Mouse (Mus musculus) limb, embryonic 14.5 days (tissue): ENCODE data around the gene Hps6. TPM values are rescaled to one million over a fixed set of nuclear protein-coding genes. Genes with fewer than 3 reads are reported as not detected.

ENCODE experiments used
- ATAC-seq: fragments of 200-750 bp; cut with Nextera tagmentation; 2 replicates; pipeline ENCODE4 v1.8.0; 2017; ENCODE audit warnings: low read depth, moderate number of reproducible peaks, moderate TSS enrichment; ENCODE audit not compliant: low FRiP score
- DNase-seq: peaks from one replicate; pipeline ENCODE4 v3.0.0-alpha.2; 2015; ENCODE audit warnings: low spot score
- H3K27ac ChIP-seq: fragments of 300-500 bp; sonication (generic); replicated peaks from 2 replicates; pipeline ENCODE4 v1.5.1; 2014; ENCODE audit warnings: low read depth, mild to moderate bottlenecking, low read length, moderate library complexity, mixed read lengths
- H3K27me3 ChIP-seq: fragments of 300-500 bp; sonication (generic); 2 replicates; pipeline ENCODE4 v1.6.1; 2014; ENCODE audit warnings: low read length, mixed read lengths; ENCODE audit not compliant: control insufficient read depth, insufficient read depth
- H3K36me3 ChIP-seq: fragments of 300-500 bp; sonication (generic); 2 replicates; pipeline ENCODE4 v1.6.1; 2014; ENCODE audit warnings: mild to moderate bottlenecking, low read length, moderate library complexity, mixed read lengths; ENCODE audit not compliant: control insufficient read depth, insufficient read depth
- H3K4me1 ChIP-seq: fragments of 300-500 bp; sonication (generic); 2 replicates; pipeline ENCODE4 v1.6.1; 2014; ENCODE audit warnings: antibody characterized with exemption, low read length, mixed read lengths; ENCODE audit not compliant: control insufficient read depth, insufficient read depth
- H3K4me2 ChIP-seq: fragments of 300-500 bp; sonication (generic); replicated peaks from 2 replicates; pipeline ENCODE4 v1.6.1; 2014; ENCODE audit warnings: low read depth, mild to moderate bottlenecking, low read length, moderate library complexity; ENCODE audit not compliant: severe bottlenecking
- H3K4me3 ChIP-seq: fragments of 300-500 bp; sonication (generic); replicated peaks from 2 replicates; pipeline ENCODE4 v1.5.1; 2014; ENCODE audit warnings: low read length
- H3K9ac ChIP-seq: fragments of 300-500 bp; sonication (generic); 2 replicates; pipeline ENCODE4 v1.6.1; 2014; ENCODE audit warnings: mild to moderate bottlenecking, low read depth, low read length, moderate library complexity; ENCODE audit not compliant: severe bottlenecking
- H3K9me3 ChIP-seq: fragments of 300-500 bp; sonication (generic); 2 replicates; pipeline ENCODE4 v1.6.1; 2016; ENCODE audit warnings: low read length; ENCODE audit not compliant: control insufficient read depth
- POLR2A ChIP-seq: fragments of 200-500 bp; IDR thresholded peaks from 2 replicates; pipeline ENCODE4 v1.8.0; 2012; ENCODE audit warnings: inconsistent platforms, mild to moderate bottlenecking, moderate library complexity, borderline replicate concordance; ENCODE audit not compliant: insufficient read depth, insufficient read length; ENCODE audit errors: extremely low read depth
- WGBS: fragments of 180-500 bp; shearing (Covaris S2); extraction: QIAGEN DNeasy Blood & Tissue Kit; methylation state at CpG from one replicate; pipeline ENCODE4 v1.1.7; 2014; 5-methylcytosine and 5-hydroxymethylcytosine counted together
- polyA plus RNA-seq, 2 experiments: library from polyadenylated mRNA; depleted of rRNA in 1 of 2; stranded (reverse) in 1 of 2; unstranded in 1 of 2; fragments of >200 nt; fragmentation: Nextera tagmentation in 1 of 2; extraction: Ambion mirVana in 1 of 2; gene quantifications; 2 replicates each; pipeline versions ENCODE4 v1.2.1 to v1.2.3; 2012 to 2014

The Hps6 gene
- polyA plus RNA-seq, 2 experiments, result 4.2 to 5.6 TPM

- H3K4me2 ChIP-seq, result peak overlapping the region; percentile 99
- H3K9me3 ChIP-seq, result no peaks in the 10 kb centered on the region
- ATAC-seq (peak; percentile 81), DNase-seq (peak; percentile 89)
- H3K27ac ChIP-seq, result peak overlapping the region; percentile 88
- peaks cover 61% of the 10 kb centered on the region for H3K4me1 ChIP-seq
- peak; percentile 86; the same call in 1 of the 2 replicates for TF ChIP-seq POLR2A
- H3K4me3 ChIP-seq, result peak overlapping the region; percentile 84
- peaks cover 29% of the 10 kb centered on the region for H3K36me3 ChIP-seq
- H3K27me3 ChIP-seq, result no peaks in the 10 kb centered on the region
- WGBS, result 7% methylated on average over 20 of the region's 30 CpGs
- H3K9ac ChIP-seq, result peak overlapping the region; percentile 92
These were observed 36.2 kb downstream of the Hps6 start for GRCm38 (mm10) chr19:46039478-46039877.

DNA sequence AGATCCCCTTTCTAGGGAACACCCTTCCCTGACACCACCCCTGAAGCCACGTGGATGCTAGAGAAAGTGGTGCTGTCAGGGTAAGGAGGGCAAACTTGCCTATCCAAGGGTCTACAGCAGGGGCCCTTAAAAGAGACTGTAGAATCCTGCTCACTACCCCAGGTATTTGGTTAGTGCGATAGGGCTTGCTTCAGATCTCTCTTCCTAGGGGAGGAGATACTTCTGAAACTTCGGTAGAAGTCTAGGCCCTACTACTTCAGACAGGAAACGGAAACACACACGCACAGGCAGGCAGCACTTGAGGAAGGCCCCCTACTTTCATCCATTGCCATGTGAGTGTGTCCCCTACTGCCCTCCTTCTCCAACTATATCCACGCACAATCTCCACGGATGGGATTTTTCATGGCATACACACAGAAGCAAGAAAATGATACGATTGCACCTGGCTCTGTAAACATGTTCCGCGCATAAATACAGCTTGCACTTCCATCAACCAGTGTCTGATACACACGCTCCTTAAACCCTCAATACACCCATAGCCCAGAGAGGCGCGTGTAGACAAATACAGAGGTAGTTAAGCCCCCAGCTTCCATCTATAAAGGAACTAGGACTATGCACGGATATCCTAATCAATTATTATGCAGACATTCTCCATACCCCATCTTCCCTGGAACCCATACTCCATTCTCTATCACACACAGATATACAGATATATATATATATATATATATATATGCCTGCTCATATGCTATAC lies 37.0 kb downstream of the Hps6 start:
- H3K4me1 ChIP-seq, result peaks cover 61% of the 10 kb centered on the region

GRCm38 (mm10) chr19:46041299-46041932 lies 38.1 kb downstream of the Hps6 start:
- H3K4me3 ChIP-seq, result peak overlapping the region; percentile 78
- no peak for TF ChIP-seq POLR2A
- ATAC-seq (no peak), DNase-seq (no peak)
- H3K9ac ChIP-seq, result peak overlapping the region; percentile 53
- H3K27me3 ChIP-seq, result no peaks in the 10 kb centered on the region
- no peaks in the 10 kb centered on the region for H3K9me3 ChIP-seq
- peaks cover 9% of the 10 kb centered on the region; the same call in 1 of the 2 replicates for H3K36me3 ChIP-seq
- peak overlapping the region; percentile 90 for H3K27ac ChIP-seq
- 10% methylated on average over 7 of the region's 7 CpGs for WGBS
- peak overlapping the region; percentile 99 for H3K4me2 ChIP-seq
- peaks cover 70% of the 10 kb centered on the region for H3K4me1 ChIP-seq

More for the DNA sequence above, 37.0 kb downstream of the Hps6 start:
- DNase-seq (no peak), ATAC-seq (no peak)
- peak overlapping the region; percentile 84 for H3K4me3 ChIP-seq
- peak overlapping the region; percentile 88 for H3K27ac ChIP-seq
- H3K36me3 ChIP-seq, result peaks cover 20% of the 10 kb centered on the region
- no peaks in the 10 kb centered on the region for H3K9me3 ChIP-seq
- H3K27me3 ChIP-seq, result no peaks in the 10 kb centered on the region
- H3K9ac ChIP-seq, result peak overlapping the region; percentile 92; the same call in 1 of the 2 replicates
- TF ChIP-seq POLR2A, result no peak
- peak overlapping the region; percentile 99 for H3K4me2 ChIP-seq
- 42% methylated on average over 14 of the region's 14 CpGs for WGBS

- no peak for TF ChIP-seq POLR2A
- DNase-seq (peak; percentile 85), ATAC-seq (peak; percentile 9)
- peaks cover 72% of the 10 kb centered on the region for H3K4me1 ChIP-seq
- H3K4me3 ChIP-seq, result peak overlapping the region; percentile 78
- H3K27me3 ChIP-seq, result no peaks in the 10 kb centered on the region
- H3K9me3 ChIP-seq, result no peaks in the 10 kb centered on the region
- peaks cover 4% of the 10 kb centered on the region; the same call in 1 of the 2 replicates for H3K36me3 ChIP-seq
- H3K9ac ChIP-seq, result peak overlapping the region; percentile 53
- 0% methylated on average over 12 of the region's 14 CpGs for WGBS
- H3K27ac ChIP-seq, result peak overlapping the region; percentile 90
- H3K4me2 ChIP-seq, result peak overlapping the region; percentile 99
These were observed 38.7 kb downstream of the Hps6 start for GRCm38 (mm10) chr19:46041933-46042475.

DNA sequence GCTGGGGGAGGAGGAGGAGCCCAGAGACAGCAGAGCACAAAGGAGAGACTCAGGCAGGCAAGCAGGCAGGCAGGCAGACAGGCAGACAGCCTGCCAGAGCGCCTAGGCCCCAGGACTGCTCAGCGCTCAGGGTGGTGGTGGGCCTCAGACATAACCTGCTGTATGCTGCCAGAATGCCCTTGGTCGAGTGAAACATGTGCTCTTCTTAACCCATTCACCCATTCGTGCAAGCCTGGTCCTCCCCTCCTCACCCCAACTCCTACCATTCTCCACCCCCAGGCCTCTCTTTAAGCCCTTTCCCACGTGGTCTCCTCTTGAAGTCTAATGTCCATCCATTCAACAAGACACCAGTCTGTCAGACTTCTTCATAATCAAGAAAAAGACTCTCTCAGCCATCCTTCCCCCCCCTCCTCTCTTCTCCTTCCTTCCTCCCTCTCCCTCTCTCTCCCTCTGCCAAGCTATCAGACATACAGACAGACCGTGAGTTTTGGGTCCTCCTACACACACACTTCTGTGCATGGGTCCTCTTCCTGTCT lies 39.2 kb downstream of the Hps6 start:
- no peak for ATAC-seq
- H3K4me1 ChIP-seq, result peaks cover 68% of the 10 kb centered on the region

More for the DNA sequence above, 39.2 kb downstream of the Hps6 start:
- Histone ChIP-seq H3K4me3 (peak overlapping the region; percentile 78), H3K9me3 (no peaks in the 10 kb centered on the region), H3K27me3 (no peaks in the 10 kb centered on the region), H3K27ac (peak overlapping the region; percentile 90), H3K36me3 (peaks cover 2% of the 10 kb centered on the region; the same call in 1 of the 2 replicates), H3K4me2 (peak overlapping the region; percentile 99), H3K9ac (peak overlapping the region; percentile 53)
- DNase-seq, result no peak
- TF ChIP-seq POLR2A, result no peak
- WGBS, result 5% methylated on average over 6 of the region's 6 CpGs
